Mouse (Mus musculus): Measurements from ENCODE around the gene Auh. TPM values are rescaled to one million over a fixed set of nuclear protein-coding genes. Genes with fewer than 3 reads are reported as not detected.

Gene Auh
- total RNA-seq, 2 experiments from 2014 or later, result 113 to 127 TPM

DNA sequence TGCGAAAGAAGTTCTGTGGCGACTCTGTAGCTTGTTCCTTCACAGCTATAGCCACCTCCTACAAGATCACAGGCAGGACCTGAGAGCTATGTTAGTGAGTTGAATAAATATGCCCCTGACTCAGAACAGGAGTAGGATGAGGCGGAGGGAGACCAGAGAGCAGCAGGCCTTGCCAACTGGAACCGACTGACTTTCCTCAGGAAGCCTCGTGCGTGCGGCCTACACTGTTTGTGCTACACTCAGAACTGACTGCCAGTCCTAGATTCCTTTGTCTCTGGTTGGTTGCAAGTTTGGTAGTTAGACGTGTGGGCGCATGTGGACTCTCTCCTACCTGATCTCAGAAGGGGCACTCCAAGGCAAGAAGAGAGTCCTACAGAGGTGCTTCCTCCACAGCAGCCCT is 50.2 kb downstream of the Auh start:
- no peak for DNase-seq

DNA sequence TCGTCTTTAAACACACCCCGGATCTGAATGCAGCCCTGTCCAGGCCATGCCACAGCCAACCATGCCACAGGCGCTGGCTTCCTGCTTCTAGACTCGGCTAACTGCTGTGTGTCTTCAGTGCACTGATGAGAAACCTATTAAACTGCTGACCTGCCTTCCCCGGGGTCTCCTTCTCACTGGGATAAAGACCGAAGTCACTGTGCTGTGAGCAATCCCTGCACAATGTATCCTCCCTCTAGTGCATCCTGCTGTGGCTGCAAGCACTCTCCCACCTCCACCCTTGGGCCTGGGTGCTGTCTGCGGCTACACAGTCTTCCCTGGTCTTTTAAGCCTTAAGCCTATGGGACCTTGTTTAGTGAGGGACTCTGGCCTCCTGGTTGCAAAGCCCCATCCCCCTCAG is 50.7 kb downstream of the Auh start:
- DNase-seq, result no peak

DNA sequence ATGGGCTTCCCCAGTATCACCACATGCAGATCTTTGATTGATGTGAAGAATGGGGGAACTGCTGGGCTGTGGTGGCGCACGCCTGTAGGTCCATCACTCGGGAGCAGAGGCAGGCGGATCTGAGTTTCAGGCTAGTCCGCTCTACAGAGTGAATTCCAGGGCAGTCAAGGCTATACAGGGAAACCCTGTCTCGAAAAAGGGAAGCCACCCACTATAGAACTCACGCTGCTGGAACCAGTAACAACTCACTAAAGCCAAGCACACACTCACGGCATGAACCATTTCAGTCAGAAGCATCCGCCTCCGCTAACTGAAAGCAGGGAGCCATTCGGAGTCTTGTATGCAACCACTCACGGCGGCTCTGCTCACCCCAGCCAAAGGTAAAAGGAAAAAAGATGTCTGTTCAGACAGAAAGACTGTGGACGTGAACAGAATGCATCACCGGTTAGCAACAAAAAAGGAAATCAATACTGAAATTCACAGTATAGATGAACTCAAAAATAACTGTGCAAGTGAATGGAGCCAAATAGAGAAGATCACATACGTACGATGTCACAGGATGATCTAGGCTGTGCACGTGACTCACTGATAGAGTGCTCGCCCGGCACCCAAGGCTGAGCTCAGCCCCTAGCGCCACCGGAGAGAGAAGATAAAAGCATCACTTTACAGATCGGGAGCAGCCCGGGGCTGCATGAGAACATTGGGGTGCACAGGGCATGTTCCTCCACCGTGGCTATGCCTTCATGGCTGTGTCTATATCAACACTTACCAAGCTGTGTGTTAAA is 53.7 kb downstream of the Auh start:
- DNase-seq, result no peak

DNA sequence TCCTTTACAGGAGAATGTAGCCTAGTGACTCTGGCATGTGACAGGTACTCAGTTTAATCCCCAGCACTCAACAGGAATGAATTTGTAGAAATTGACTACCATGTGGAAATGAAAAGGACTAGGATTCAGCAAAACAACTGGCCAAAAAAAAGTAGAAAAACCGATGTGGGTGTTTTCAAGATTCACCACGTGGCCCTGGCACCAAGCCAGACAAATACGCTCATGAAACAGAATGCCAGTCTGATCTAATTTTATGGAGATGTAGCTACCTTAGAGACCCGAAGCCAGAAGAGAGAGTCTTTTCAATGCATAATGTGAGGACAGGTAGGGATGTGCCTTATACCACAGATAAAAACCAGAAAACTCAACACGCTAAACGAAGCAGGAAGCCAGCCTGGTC is 54.4 kb downstream of the Auh start:
- peak; percentile 39 for DNase-seq

DNA sequence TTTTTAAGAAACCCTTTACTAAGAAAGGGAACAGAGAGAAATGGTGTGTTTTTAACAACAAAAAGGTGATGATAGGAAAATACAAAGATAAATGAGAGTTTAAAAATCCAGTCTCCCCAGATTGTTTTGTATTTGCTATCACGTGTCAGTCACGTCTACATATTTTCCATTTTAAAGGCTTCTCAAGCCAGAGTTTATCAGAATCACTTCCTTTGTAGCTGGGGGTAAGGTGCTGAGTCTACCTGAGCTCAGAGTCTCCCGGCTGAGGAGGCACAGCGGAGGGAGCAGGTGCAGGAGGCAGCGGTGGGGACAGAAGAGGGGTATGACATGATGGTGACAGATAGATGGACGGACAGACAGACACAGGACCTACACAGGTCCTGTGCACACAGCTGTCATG is 55.1 kb downstream of the Auh start:
- DNase-seq, result no peak

DNA sequence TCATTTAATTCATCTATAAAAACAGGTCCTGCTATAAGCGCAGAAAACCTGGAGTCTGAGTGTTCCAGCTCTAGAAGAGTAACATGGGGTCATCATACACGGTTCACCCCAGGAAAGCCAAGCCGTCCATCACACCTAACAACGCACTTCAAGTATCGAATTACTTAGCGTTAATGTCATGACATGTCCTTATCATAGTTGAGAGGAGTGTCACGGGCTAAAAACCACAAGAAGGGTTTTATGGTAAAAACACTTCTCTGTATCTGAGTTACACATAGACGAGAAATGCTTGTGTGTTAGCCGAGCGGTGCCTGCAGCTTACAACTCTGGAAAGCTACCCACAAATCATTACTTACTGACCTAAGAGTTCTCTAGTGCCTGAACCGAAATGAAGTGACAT is 55.6 kb downstream of the Auh start:
- no peak for DNase-seq

DNA sequence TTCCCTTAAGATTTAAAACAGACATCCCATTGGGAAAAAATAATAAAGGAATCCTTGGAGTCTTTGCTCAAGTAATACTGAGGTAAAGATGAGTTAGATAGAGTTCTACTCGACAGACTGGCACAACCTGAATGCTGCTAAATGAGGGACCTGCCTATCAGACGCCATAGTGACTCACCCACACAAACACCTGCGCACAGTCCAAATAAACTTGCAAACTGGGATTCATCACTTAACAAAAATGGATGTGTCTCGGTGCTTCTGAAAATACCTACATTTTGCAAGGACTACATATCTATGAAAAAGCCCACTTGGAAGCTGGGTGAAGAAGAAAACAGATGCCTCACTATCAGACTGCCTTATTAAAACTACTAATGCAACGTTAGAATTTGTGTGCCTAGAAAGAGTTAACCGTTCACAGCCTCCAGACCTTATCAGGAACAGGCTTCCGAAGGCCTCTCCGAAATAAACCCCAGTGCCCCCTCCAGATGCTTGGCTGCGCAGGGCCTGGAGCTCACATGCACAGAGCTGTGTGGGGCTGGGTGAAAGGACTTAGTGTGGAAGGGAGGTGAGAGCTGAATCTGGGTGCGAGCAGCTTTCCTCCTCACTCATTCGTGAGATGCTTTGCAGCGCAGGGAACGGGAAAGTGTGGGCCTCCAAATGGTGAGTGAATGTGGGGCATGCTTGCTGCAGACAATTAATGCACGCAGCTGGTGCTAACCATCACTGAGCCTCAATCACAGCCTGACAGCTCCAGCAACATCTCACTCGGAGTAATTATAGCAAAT is 63.3 kb downstream of the Auh start:
- no peak for DNase-seq

DNA sequence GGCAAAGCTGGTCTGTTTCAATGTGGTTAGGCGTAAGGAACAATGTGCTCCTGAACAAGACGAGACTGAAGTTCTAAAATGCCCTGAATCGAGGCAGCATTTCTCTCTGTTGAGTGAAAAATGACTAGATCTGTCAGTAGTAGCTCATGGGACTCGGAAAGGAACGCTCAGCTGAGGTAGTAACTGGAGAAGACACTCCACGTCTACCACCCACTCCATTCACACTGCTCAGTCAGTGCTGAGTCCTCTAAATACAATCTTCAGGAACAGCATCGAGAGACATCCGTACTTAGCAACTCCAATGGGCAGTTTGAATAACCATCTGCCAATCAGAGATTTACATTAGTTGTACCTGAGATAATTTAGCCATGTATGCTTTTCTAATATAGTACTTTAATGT is 66.0 kb downstream of the Auh start:
- DNase-seq, result no peak

DNA sequence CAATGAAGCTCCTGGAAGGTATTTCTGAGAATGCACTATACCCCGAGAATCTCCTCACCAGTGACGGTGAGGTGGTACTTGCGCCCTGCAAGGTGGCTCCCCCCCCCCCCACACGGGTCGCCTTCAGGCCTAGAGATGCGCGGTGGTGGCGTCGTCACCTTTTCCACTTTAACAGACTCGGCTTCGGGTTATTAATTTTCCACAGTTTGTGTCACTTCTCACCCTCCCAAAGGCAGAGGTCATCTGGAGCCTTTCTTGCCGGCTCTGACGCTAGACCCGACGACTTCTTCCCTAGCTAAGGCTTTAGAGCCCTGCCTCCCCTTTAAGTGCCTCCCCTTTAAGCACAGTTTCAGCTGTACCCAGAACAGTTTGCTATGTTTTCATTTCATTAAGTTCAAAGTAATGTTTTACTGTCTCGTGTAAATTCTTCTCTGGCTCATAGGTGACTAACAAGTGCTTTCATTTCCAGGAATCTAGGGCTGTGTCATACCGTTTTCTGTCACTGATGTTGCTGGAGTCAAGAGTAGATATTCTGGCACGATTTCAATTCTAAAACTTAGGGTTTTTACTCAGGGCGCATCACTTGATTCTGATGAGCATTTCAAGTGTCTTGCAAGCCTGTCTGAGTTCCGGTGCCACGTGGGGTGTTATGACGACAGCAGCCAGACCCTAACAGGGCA is 69.3 kb downstream of the Auh start:
- DNase-seq, result no peak

DNA sequence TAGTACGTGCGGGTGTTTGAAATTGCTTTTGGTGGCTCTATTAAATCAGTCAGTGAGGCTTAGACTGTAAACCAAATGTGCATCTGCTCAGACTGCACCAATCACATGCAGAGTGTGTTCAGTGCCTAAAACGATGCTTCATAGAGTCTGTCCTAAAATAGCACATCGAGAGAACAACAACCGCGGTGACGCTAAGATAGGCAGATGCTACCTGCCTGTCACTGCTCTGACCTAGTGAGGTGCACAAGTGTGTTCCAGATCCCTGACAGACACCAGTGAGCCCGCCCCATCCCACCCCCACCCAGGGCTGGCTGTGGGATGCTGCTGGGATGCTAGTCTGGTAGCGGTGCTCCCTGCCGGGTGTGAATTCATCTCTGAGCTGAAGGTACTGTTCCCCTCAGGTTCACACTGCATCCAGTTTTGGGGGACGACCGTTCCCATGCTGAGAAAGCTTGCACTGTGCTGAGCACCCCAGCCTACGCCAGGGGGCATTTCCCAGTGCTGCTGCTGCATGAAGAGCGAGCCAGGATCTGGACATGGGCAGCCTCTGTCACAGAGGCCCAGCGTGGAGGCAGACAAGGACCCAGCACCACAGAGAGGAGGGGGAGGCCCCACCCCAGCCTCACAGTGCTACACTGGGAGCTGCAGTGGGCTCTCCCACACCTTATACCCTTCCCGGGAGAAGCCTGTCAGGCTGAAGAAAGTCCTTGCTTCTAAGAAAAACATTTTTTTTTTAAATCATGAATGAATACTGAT is 70.2 kb downstream of the Auh start:
- DNase-seq, result no peak

DNA sequence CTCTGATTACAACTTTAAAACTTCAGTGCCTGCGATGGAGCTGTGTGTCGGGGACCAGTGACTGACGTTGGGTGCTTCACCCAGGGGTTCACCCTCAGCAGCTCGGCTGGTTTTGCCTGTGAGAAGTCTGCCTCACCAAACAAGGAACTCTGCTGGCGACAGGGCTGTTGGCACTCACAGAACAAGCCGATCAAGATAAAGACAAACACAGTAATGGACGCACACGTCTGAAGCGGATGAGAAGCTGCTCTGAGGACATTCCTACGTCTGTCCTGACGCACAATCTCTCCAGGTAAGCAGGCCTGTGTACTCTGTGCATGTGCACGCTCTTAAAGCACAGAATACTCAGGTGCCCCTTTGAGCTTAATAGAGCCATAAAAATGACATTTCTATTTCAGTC is 71.1 kb downstream of the Auh start:
- no peak for DNase-seq

DNA sequence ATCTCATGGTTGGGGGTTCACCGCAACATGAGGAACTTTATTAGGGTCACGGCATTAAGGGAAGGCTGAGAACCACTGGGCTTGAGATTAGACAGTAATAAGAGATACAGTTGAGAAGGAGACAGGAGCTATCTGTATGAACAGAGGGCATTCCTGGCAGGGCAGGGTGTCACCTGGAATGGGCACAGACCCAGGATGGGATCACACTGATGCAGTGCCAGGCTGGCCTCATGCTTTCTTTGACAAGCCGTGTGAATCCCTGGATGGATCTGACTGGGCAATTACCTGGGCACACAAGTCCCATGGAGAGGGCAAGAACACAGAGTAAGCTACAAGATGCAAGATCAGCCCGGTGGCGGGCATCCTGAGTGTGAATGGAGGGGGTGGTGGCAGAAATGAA is 71.7 kb downstream of the Auh start:
- DNase-seq, result no peak

DNA sequence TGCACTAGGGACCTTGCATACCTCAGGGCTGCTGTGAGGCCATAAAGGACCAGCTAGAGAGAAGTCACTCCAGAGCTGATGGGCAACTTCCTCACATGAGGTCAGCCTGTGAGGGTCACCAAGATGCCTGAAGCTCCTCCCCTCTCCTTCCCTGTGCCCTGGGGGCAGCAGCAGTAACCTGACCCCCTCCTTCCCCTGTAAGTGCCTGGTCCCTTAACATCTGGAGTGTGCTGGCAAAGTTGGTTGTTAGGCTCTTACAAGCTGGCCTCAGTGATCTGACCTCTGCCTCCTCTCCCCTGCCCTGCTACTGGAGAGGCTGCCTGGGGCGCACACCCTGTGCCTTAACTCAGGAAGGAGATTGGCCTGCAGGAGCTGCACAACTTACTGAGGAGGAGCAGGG is 75.9 kb downstream of the Auh start:
- DNase-seq, result no peak

DNA sequence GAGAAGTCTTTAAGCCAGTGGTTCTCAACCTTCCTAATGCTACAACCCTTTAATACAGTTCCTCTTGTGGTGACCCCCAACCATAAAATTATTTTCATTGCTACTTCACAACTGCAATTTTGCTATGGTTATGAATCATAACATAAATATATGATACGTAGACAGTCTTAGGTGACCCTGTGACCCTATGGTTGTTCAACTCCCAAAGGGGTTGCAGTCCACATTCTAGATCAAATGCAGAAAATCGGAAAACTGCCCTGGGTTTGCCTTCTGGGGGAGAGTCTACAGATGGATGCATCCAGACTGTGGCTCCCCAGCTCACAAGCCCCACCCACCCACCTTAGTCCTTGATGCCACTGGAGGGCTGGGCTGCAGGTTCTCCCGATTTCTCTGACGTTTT is 77.6 kb downstream of the Auh start:
- DNase-seq, result no peak

DNA sequence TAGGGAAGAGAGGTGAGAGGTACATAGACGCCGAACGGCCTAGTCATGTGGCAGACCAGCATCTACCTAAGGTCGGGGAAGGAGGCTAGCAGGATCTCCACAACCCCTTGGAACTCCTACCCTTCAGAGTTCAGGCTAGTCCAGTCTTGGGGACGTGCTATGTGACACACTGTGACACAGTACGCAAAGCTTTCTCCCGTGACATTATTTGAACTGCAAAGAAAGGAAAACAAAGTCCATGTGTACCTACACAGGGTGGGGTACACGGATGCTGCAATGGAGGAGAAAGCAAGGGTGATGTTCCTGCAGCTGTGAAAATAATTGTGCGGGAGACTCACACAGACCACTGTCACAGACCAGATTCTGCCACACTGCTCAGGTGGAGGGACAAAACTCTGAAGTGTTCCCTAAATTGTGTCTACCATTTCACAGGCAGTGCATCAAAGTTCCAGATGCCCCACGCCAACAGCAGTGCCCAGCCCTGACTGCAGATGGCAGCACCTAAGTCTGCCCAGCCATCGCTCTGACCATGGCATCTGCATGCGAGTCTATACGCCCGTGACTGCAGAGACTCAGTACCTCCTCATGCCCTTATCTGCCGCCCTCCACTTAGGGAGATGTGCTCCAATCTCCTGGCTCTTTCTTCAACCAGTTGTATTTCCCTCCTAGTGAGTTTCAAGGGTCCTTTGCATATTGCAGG is 79.3 kb downstream of the Auh start:
- DNase-seq, result no peak

DNA sequence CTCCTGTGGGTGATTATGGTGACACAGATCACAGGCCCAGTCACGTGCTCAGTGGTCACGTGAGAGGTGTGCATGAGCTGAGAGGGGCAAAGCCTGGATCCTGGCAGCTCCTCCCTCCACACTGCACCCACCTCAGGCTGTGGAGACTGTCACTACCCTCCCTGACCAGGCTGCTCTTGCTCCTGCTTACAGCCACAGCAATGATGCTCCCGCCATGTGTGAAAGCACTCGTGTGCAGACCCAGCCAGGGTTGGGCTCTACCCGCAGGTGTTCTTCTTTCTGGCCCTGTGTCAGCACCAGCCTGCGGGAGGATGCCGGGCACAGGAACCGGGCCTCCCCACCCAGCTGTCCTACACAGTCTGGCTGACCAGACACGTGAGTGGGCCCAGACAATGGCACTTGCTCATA is 80.1 kb downstream of the Auh start:
- no peak for DNase-seq

DNA sequence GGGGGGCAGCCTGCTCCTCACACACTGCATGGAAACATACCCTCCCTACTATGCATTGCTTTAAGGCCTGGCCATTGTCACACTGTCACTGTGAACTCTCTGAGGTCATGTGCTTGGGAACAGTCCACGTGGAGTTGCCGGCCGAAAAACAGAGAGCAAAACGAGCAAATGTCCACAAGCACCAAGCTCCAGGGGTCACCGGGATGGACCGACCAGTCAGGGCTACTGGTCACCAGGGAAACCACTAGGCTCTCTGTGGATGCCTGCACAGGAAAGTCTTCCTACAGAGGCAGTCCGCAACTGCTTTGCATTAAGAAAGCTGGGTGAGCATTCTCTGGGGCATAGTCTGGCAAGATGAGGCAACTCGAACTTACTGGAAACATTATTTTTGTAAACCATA is 82.0 kb downstream of the Auh start:
- no peak for DNase-seq

DNA sequence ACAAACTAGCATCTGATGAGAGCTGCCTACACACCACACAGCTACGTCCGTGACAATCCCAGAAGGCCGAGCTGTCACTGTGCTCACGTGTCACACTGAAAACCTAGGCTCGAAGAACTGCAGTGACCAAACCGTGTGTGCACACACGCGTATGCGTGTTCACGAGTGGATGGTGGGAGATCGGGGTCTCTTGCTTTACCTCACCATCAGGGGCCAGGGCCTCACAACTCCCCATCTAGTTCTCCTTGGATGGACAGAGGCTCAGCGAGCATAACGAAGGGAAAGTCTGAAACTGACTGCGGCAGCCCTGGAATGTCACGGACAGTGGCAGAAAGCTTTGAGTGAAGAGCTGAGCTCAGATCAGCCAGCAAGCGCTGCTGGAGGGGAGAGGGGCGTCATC is 82.4 kb downstream of the Auh start:
- DNase-seq, result no peak

DNA sequence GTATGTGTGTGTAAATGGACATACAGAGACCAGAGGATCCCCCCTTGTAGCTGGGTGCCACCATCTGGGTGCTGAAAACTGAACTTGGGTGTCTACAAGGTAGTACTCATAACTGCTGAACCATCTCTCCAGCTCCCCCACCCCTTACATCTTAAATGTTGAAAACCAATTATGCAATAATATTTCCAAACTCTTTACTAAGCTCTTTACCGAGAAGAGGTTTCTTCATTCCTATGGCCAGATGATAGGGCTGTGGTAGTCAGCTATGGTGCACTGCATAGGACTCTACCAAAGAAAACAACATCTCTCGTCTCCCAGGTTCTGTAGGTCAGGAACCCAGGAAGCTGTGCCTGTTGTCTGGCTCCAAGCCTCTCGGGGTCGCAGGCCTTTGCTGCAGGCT is 83.9 kb downstream of the Auh start:
- no peak for DNase-seq

DNA sequence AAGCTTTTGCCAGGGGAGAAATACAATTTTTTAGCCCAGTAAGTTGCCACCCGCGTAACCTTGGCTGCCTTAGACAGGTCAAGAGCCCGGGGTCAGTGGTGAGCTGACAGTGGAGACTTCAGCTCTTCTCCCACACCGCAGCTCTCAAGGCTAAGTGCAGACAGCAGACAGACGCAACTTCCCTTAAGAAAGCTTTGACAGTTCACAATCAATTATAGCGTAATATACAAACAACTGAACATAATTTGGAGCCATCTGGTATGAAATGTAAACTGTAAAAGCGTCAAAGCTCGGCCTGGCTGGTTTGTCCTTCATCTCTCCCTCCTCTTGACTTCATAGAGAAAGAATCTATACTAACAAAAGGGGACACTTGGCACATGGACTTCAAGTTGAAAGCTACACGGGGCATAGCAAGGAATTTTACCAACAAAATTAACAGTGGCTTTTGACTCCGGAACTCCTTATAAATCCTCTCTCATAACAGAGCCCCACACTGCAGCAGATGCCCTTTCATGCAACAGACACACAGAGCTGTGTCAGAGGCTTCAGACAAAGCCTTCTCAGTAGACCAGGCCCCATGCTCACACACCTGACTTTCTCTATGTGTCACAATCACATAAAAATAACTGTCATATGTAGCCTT is 85.8 kb downstream of the Auh start:
- no peak for DNase-seq

DNA sequence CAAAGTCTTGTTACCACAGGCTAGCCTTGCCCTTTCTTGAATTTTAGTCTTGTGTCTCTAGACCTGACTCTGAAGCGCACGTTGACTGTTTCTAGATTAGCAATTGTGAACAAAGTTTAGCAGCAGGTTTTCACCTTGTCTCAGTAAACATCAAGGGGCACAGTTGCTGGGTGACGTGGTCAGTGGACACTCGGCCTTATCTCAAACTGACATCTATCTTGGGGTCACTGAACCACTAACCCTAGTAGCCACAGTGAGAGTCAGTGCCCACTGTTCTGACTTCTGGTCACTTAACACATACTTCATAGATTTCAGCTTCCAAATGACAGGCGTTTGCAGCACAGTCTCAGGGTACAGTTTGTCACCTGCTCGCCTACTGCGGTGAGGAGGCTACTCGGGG is 93.2 kb downstream of the Auh start:
- DNase-seq, result no peak

DNA sequence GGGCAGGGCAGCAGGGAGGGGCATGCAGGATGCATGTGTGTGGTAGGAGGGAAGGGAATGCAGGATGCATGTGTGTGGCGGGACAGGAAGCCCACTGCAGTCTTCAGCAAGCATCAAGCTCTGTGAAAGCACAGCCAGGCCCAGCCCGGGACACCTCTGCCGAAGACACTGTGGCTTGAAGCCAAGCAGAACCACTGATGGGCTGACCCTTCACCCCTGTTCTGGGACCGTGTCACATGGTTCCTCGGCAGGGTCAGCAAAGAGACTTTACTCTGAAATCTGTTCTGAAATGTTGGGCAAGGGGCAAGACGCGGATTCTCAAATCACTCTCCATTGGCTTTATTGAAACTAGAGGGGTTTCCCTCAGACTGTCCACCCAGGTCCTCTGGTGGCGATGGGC is 94.9 kb downstream of the Auh start:
- DNase-seq, result no peak
